Mouse (Mus musculus): ENCODE results near the gene Gm28102.
"Not testable (repeated sequence)": the region's sequence is repeated elsewhere in the genome, so short reads cannot be mapped to it uniquely, and the experiment has no call there.

The Gm28102 gene

GRCm38 (mm10) chrY:88053015-88053414 lies at the start of gene Gm28102:
TSS of gene Gm28102 (plus strand) at chrY:88053315.
- not testable (repeated sequence) for DNase-seq (ENCODE audit: low spot score)
